Mouse (Mus musculus): ENCODE data around the gene Olfr1018. TPM values are rescaled to one million over a fixed set of nuclear protein-coding genes. Genes with fewer than 3 reads are reported as not detected.

Olfr1018 gene
- polyA plus RNA-seq (2015; fragmentation: Nextera tagmentation; extraction: Ambion mirVana): not detected in 2 replicates

- no peak within 1 kb of the TSS for H3K4me2 ChIP-seq (ENCODE audit: low read depth, low read length)
- H3K9ac ChIP-seq (ENCODE audit: low read depth, low read length): no peak within 1 kb of the TSS
- no peaks in the 10 kb centered on the region for H3K9me3 ChIP-seq (ENCODE audit: control insufficient read depth, low read length)
- H3K4me3 ChIP-seq (ENCODE audit: low read length): no peak within 1 kb of the TSS
- ATAC-seq: no peak
- no peak within 1 kb of the TSS for H3K27ac ChIP-seq (ENCODE audit: low read length)
- H3K36me3 ChIP-seq (ENCODE audit: control insufficient read depth, insufficient read depth, low read length): no peaks in the 10 kb centered on the region
- H3K4me1 ChIP-seq (ENCODE audit: control insufficient read depth, insufficient read depth, low read length): no peaks in the 10 kb centered on the region
- no peaks in the 10 kb centered on the region for H3K27me3 ChIP-seq (replicated peaks; ENCODE audit: control insufficient read depth, insufficient read depth, low read length)
Measured at GRCm38 (mm10) chr2:85818179-85818578, at the start of gene Olfr1018. Gene Olfr1018 (plus strand): TSS chr2:85818479.

- no peak for ATAC-seq
- Histone ChIP-seq H3K9me3 (ENCODE audit: control insufficient read depth, low read length) (no peaks in the 10 kb centered on the region), H3K4me3 (ENCODE audit: low read length) (no peak within 1 kb of the TSS), H3K27me3 (replicated peaks; ENCODE audit: control insufficient read depth, insufficient read depth, low read length) (no peaks in the 10 kb centered on the region), H3K36me3 (ENCODE audit: control insufficient read depth, insufficient read depth, low read length) (no peaks in the 10 kb centered on the region), H3K27ac (ENCODE audit: low read length) (no peak within 1 kb of the TSS), H3K4me1 (ENCODE audit: control insufficient read depth, insufficient read depth, low read length) (no peaks in the 10 kb centered on the region), H3K9ac (ENCODE audit: low read depth, low read length) (no peak within 1 kb of the TSS), H3K4me2 (ENCODE audit: low read depth, low read length) (no peak within 1 kb of the TSS)
Measured at GRCm38 (mm10) chr2:85772413-85772812, 45.9 kb upstream of the Olfr1018 start, which contains the start of gene Olfr1014. Gene Olfr1014 (plus strand): TSS chr2:85772713.

GRCm38 (mm10) chr2:85781717-85782116 lies 36.6 kb upstream of the Olfr1018 start, which contains the start of gene Olfr1015:
Gene Olfr1015 (plus strand): TSS chr2:85782017.
- Histone ChIP-seq H3K36me3 (ENCODE audit: control insufficient read depth, insufficient read depth, low read length) (no peaks in the 10 kb centered on the region), H3K27me3 (replicated peaks; ENCODE audit: control insufficient read depth, insufficient read depth, low read length) (no peaks in the 10 kb centered on the region), H3K9me3 (ENCODE audit: control insufficient read depth, low read length) (no peaks in the 10 kb centered on the region), H3K4me2 (ENCODE audit: low read depth, low read length) (no peak within 1 kb of the TSS), H3K9ac (ENCODE audit: low read depth, low read length) (no peak within 1 kb of the TSS), H3K4me1 (ENCODE audit: control insufficient read depth, insufficient read depth, low read length) (no peaks in the 10 kb centered on the region), H3K4me3 (ENCODE audit: low read length) (no peak within 1 kb of the TSS), H3K27ac (ENCODE audit: low read length) (no peak within 1 kb of the TSS)
- ATAC-seq: no peak

- Histone ChIP-seq H3K36me3 (ENCODE audit: control insufficient read depth, insufficient read depth, low read length) (no peaks in the 10 kb centered on the region), H3K27me3 (replicated peaks; ENCODE audit: control insufficient read depth, insufficient read depth, low read length) (no peaks in the 10 kb centered on the region), H3K4me3 (ENCODE audit: low read length) (no peak overlapping the region), H3K9ac (ENCODE audit: low read depth, low read length) (no peak overlapping the region), H3K4me2 (ENCODE audit: low read depth, low read length) (no peak overlapping the region), H3K9me3 (ENCODE audit: control insufficient read depth, low read length) (no peaks in the 10 kb centered on the region), H3K27ac (ENCODE audit: low read length) (no peak overlapping the region), H3K4me1 (ENCODE audit: control insufficient read depth, insufficient read depth, low read length) (no peaks in the 10 kb centered on the region)
- ATAC-seq: no peak
- WGBS: 53% methylated on average over 2 of the region's 2 CpGs
Measured at GRCm38 (mm10) chr2:85792331-85792730, 25.9 kb upstream of the Olfr1018 start.

GRCm38 (mm10) chr2:85802444-85802843 lies 15.8 kb upstream of the Olfr1018 start, which contains the start of gene Olfr1016:
Gene Olfr1016 (minus strand): TSS chr2:85802544.
- Histone ChIP-seq H3K9me3 (ENCODE audit: control insufficient read depth, low read length) (no peaks in the 10 kb centered on the region), H3K9ac (ENCODE audit: low read depth, low read length) (no peak within 1 kb of the TSS), H3K27me3 (replicated peaks; ENCODE audit: control insufficient read depth, insufficient read depth, low read length) (no peaks in the 10 kb centered on the region), H3K36me3 (ENCODE audit: control insufficient read depth, insufficient read depth, low read length) (no peaks in the 10 kb centered on the region), H3K27ac (ENCODE audit: low read length) (no peak within 1 kb of the TSS), H3K4me2 (ENCODE audit: low read depth, low read length) (no peak within 1 kb of the TSS), H3K4me3 (ENCODE audit: low read length) (no peak within 1 kb of the TSS), H3K4me1 (ENCODE audit: control insufficient read depth, insufficient read depth, low read length) (no peaks in the 10 kb centered on the region)
- WGBS: 92% methylated on average over 2 of the region's 2 CpGs
- ATAC-seq: no peak

GRCm38 (mm10) chr2:85804501-85804900 lies 13.8 kb upstream of the Olfr1018 start:
- no peaks in the 10 kb centered on the region for H3K9me3 ChIP-seq (ENCODE audit: control insufficient read depth, low read length)
- H3K27me3 ChIP-seq (replicated peaks; ENCODE audit: control insufficient read depth, insufficient read depth, low read length): no peaks in the 10 kb centered on the region
- no peaks in the 10 kb centered on the region for H3K36me3 ChIP-seq (ENCODE audit: control insufficient read depth, insufficient read depth, low read length)
- H3K27ac ChIP-seq (ENCODE audit: low read length): no peak overlapping the region
- ATAC-seq: no peak
- H3K4me1 ChIP-seq (ENCODE audit: control insufficient read depth, insufficient read depth, low read length): no peaks in the 10 kb centered on the region
- H3K4me3 ChIP-seq (ENCODE audit: low read length): no peak overlapping the region
- WGBS: 85% methylated on average over 4 of the region's 4 CpGs
- no peak overlapping the region for H3K4me2 ChIP-seq (ENCODE audit: low read depth, low read length)
- no peak overlapping the region for H3K9ac ChIP-seq (ENCODE audit: low read depth, low read length)

GRCm38 (mm10) chr2:85845383-85845782 lies 27.1 kb downstream of the Olfr1018 start, which contains the start of gene Olfr1019:
Gene Olfr1019 (minus strand): TSS chr2:85845483.
- no peaks in the 10 kb centered on the region for H3K9me3 ChIP-seq (ENCODE audit: control insufficient read depth, low read length)
- H3K4me3 ChIP-seq (ENCODE audit: low read length): no peak within 1 kb of the TSS
- no peaks in the 10 kb centered on the region for H3K36me3 ChIP-seq (ENCODE audit: control insufficient read depth, insufficient read depth, low read length)
- H3K4me2 ChIP-seq (ENCODE audit: low read depth, low read length): no peak within 1 kb of the TSS
- ATAC-seq: no peak
- no peak within 1 kb of the TSS for H3K9ac ChIP-seq (ENCODE audit: low read depth, low read length)
- H3K27me3 ChIP-seq (replicated peaks; ENCODE audit: control insufficient read depth, insufficient read depth, low read length): no peaks in the 10 kb centered on the region
- H3K4me1 ChIP-seq (ENCODE audit: control insufficient read depth, insufficient read depth, low read length): no peaks in the 10 kb centered on the region
- no peak within 1 kb of the TSS for H3K27ac ChIP-seq (ENCODE audit: low read length)

GRCm38 (mm10) chr2:85846730-85847129 lies 28.5 kb downstream of the Olfr1018 start, which contains the start of gene Olfr1020:
Gene Olfr1020 (plus strand): TSS chr2:85847030.
- Histone ChIP-seq H3K4me3 (ENCODE audit: low read length) (no peak within 1 kb of the TSS), H3K36me3 (ENCODE audit: control insufficient read depth, insufficient read depth, low read length) (no peaks in the 10 kb centered on the region), H3K4me2 (ENCODE audit: low read depth, low read length) (no peak within 1 kb of the TSS), H3K27me3 (replicated peaks; ENCODE audit: control insufficient read depth, insufficient read depth, low read length) (no peaks in the 10 kb centered on the region), H3K27ac (ENCODE audit: low read length) (no peak within 1 kb of the TSS), H3K9me3 (ENCODE audit: control insufficient read depth, low read length) (no peaks in the 10 kb centered on the region), H3K9ac (ENCODE audit: low read depth, low read length) (no peak within 1 kb of the TSS), H3K4me1 (ENCODE audit: control insufficient read depth, insufficient read depth, low read length) (no peaks in the 10 kb centered on the region)
- ATAC-seq: no peak
- WGBS: 79% methylated on average over 1 of the region's 1 CpGs

- no peaks in the 10 kb centered on the region for H3K4me1 ChIP-seq (ENCODE audit: control insufficient read depth, insufficient read depth, low read length)
- no peak for ATAC-seq
Measured at GRCm38 (mm10) chr2:85868294-85868693, 50.0 kb downstream of the Olfr1018 start, which contains the start of gene Olfr1022. Gene Olfr1022 (plus strand): TSS chr2:85868594.

More at GRCm38 (mm10) chr2:85868294-85868693, 50.0 kb downstream of the Olfr1018 start, which contains the start of gene Olfr1022:
- H3K9me3 ChIP-seq (ENCODE audit: control insufficient read depth, low read length): no peaks in the 10 kb centered on the region
- no peak within 1 kb of the TSS for H3K4me3 ChIP-seq (ENCODE audit: low read length)
- H3K27me3 ChIP-seq (replicated peaks; ENCODE audit: control insufficient read depth, insufficient read depth, low read length): no peaks in the 10 kb centered on the region
- H3K36me3 ChIP-seq (ENCODE audit: control insufficient read depth, insufficient read depth, low read length): no peaks in the 10 kb centered on the region
- no peak within 1 kb of the TSS for H3K27ac ChIP-seq (ENCODE audit: low read length)
- no peak within 1 kb of the TSS for H3K4me2 ChIP-seq (ENCODE audit: low read depth, low read length)
- H3K9ac ChIP-seq (ENCODE audit: low read depth, low read length): no peak within 1 kb of the TSS
- WGBS: 50% methylated on average over 2 of the region's 2 CpGs

All from intestine, embryonic 16.5 days (tissue).